Mouse (Mus musculus): Measurements from ENCODE around the gene Mapk8.

Mapk8 gene

DNA sequence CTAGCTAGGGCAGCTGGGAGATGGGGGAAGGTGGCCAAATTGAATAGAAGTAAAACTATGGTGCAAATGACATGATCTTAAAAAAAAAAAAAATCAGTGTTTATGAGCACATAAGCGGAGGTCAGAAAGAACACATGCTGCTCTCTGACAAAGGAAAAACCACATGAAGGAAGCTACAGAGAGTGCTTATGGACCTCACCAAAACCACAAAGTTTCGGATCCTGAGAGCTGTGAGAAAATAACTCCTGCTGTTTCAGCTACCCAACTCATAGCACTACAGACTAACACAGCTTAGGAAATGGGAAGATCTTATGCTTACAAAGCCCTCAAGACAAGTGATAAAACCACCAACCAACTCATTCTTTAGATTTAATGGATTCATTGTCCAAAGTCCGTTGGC lies 46.9 kb downstream of the Mapk8 start:
- in situ Hi-C loops (cut with MboI, MseI): no loop called here

GRCm38 (mm10) chr14:33398065-33398860 lies 48.7 kb downstream of the Mapk8 start:
- in situ Hi-C loops (cut with MboI, MseI): no loop called here

GRCm38 (mm10) chr14:33380830-33381457 lies 66.0 kb downstream of the Mapk8 start:
- in situ Hi-C loops (cut with MboI, MseI): no loop called here

DNA sequence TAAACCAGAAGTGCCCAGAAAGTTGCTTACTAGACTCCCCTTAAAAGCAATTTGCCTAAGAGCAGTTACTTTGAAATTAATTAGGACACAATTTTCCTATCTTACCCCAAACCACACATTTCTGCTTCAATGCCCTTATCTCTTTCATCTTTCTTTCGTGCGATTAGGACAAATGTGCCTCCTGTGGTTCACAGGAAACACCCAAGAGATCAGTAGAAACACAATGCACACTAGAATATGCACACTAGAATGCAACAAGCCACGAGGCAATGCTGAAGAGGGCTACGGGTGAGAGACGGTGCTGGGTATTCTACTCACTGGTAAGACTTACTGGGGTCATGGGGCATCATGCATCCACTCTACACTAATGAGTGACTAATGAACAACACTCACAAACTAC lies 68.2 kb downstream of the Mapk8 start:
- in situ Hi-C loops (cut with MboI, MseI): no loop called here

GRCm38 (mm10) chr14:33377211-33377610 lies 69.7 kb downstream of the Mapk8 start:
- in situ Hi-C loops (cut with MboI, MseI): no loop called here

GRCm38 (mm10) chr14:33374089-33374488 lies 72.9 kb downstream of the Mapk8 start:
- in situ Hi-C loops (cut with MboI, MseI): no loop called here

DNA sequence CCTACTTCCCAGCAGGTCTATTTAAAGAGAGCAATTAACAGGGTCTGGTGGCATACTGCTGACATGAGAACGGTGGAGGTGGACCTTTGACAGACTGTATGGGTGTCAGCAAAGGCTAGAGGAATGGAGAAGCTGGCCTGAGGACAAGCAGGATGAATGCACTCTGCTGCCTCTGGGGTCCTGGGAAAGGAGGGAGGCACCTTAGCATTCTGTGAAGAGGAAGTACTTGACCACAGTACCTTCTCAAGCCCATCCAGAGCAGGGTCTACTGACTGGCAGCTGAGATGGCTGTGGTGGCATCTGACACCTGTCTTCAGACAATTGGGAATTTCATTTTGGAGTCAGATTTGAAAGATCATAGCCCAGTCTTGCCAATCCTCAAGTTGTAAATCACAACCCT lies 73.7 kb downstream of the Mapk8 start:
- in situ Hi-C loops (cut with MboI, MseI): no loop called here

DNA sequence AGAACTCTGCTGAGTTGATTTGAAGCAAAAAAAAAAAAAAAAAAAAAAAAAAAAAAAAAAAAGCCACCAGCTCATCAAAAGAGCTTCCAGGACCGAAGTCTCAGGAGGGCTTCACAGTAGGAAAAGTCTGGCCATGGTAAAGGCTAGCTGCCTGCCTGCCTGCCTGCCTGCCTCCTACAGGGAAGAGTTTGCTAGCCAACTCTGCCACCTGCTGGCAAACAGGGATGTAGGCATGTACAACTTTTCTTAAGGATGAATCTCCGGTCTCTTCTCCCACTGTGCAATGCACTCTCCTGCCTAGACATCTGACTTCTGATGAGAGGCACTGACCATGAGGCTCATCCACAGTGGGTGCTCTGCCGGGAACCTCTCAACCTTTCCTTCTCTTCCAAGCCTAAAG lies 75.7 kb downstream of the Mapk8 start:
- in situ Hi-C loops (cut with MboI, MseI): no loop called here

DNA sequence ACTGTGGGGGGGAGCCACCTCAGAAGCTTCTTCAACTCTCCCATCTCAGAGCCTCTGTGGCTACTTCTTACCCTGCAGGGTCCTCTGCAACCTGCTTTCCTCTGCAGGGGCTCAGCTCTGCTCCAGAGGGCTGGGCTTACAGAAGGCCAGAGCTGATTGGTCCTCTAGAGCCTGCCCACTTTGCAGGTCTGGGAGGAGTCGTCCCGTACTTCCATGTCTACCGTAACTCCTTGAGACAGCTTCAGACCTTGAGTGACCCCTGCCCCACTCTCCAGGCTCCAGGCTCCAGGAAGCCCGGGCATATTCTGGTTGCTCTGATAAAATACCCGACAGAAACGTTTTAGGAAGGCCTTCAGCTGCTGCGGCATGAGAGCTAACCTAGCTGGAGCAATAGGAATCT lies 76.9 kb downstream of the Mapk8 start:
- in situ Hi-C loops (cut with MboI, MseI): no loop called here

GRCm38 (mm10) chr14:33369375-33369774 lies 77.6 kb downstream of the Mapk8 start:
- in situ Hi-C loops (cut with MboI, MseI): loop anchor here (5.0 kb wide), 1 partner anchor 152 kb away; no protein-coding TSS in a partner anchor

- in situ Hi-C loops (cut with MboI, MseI): loop anchor here (5.0 kb wide), 1 partner anchor 150 kb away; no protein-coding TSS in a partner anchor
These were observed 79.8 kb downstream of the Mapk8 start for GRCm38 (mm10) chr14:33366891-33367777.

DNA sequence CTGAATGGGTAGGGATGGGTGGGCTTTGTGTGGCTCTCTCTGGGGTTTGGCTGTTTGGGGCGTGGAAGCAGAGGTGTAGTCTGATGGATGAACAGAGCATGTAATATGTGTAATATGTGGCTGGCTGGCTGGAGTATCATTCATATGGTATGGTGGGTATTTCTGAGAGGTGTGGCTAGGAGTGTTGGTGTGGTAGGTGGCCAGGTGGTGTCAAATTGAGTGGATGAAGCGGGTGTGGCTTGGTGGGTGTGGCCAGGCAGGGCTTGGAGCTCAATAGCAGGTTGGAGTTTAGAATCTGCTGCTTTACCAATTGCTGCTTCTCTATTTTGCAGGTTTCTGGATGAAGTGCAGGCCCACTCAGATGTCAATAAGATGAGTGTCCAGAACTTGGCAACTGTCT lies 82.9 kb downstream of the Mapk8 start:
- in situ Hi-C loops (cut with MboI, MseI): no loop called here

DNA sequence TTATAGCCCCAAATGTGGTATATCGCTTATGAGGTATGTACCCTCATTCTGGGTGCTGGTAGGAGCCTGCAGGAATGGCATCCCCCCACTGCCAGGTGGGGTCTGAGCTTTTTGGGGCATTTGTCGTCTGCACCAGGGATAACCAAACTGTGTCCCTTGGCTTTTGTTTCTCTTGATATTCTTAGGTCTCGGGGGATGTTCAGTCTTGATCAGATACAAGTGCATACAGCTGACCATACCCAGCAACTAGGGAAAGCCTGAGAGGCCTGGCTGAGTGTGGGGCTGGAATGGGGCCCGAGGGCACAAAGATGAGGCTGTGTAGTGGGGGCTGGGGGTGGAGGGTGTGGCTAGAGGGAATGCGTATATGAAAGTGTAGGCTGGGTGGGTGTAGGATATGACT lies 83.3 kb downstream of the Mapk8 start:
- in situ Hi-C loops (cut with MboI, MseI): no loop called here

GRCm38 (mm10) chr14:33362807-33363206 lies 84.2 kb downstream of the Mapk8 start:
- in situ Hi-C loops (cut with MboI, MseI): no loop called here

DNA sequence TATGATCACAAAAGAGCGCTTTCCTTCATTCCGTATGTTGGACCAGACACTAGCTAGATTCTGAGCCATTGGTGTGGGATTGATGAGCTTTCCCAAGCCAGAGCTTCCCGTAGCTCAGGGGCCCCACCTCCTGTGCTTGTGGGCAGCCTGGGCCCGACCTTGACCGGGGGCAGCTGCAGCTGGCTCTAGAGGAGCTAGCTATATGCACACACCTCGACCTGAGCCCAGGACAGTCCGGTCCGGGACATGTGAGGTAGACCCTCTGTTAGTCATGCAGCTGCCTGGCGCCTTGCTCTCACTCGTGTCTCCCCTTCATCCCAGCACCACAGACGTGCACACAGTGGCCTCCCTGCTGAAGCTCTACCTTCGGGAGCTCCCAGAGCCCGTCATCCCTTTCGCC lies 84.8 kb downstream of the Mapk8 start:
- in situ Hi-C loops (cut with MboI, MseI): no loop called here

DNA sequence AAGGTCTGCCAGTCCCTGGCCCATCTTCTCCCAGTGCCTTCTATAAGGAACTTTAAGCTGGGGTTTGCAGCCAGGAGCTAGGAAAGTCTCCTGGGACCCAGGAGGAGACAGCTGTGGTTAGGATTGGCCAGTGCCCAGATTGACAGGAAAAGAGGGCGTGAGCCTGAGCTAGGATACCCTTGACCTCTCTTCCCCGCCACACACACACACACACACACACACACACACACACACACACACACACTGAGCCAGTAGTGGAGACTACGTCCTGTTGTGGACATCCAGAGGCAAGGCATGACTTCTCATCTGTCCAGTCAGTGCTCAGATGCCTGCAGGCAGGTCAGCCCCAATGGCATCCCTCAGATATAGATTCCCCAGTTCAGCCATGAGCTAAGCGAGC lies 85.4 kb downstream of the Mapk8 start:
- in situ Hi-C loops (cut with MboI, MseI): no loop called here

- in situ Hi-C loops (cut with MboI, MseI): no loop called here
These were observed 88.1 kb downstream of the Mapk8 start for GRCm38 (mm10) chr14:33358891-33359290.

- in situ Hi-C loops (cut with MboI, MseI): no loop called here
These were observed 89.2 kb downstream of the Mapk8 start for GRCm38 (mm10) chr14:33357600-33358368.

- in situ Hi-C loops (cut with MboI, MseI): no loop called here
These were observed 91.7 kb downstream of the Mapk8 start for GRCm38 (mm10) chr14:33355276-33355675.

- in situ Hi-C loops (cut with MboI, MseI): no loop called here
These were observed 94.1 kb downstream of the Mapk8 start for GRCm38 (mm10) chr14:33352890-33353289.

- in situ Hi-C loops (cut with MboI, MseI): no loop called here
These were observed 94.8 kb downstream of the Mapk8 start for GRCm38 (mm10) chr14:33351984-33352722.
